Mouse (Mus musculus): ENCODE results near the gene Cmtm4.

- no peak for TF ChIP-seq POLR2A (IDR thresholded peaks at IDR 0.05; ENCODE audit: insufficient read depth, low read length)
- no peak for TF ChIP-seq CTCF (IDR thresholded peaks at IDR 0.05; ENCODE audit: low read depth, low read length)
Observed at GRCm38 (mm10) chr8:104432656-104433055, 37.0 kb upstream of the Cmtm4 start.
